Mouse (Mus musculus) frontal cortex, postnatal 36 days (tissue): ENCODE measurements around the gene Rtl1.

Experiments
- DNase-seq, 2 experiments: peaks; one replicate each; pipeline ENCODE4 v3.0.0; 2022; ENCODE audit warnings: low spot score in 2 of 2

Rtl1 gene

DNA sequence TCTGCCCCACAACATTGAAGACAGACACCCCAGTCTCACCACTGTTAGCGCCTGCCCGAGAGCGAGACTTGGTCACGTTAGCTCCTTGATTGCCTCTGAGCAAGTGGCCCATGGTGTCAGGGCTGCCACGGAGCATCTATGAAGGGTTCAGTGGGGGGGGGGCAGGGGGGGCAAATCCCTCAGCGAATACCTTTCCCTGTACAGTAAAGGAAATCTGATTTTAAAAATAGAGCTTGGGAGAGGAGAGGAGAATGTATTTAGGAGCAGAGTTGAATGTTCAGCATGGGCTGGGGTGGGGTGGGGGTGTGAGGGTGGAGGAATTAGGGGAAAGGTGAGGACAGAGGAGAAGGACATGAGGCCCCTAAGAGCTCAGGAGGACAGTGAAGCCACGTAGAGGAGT, at the start of gene Rtl1:
TSS of gene Rtl1 (minus strand) at position 101 of the 400 bp plus-strand sequence.
- no peak for DNase-seq

GRCm38 (mm10) chr12:109640560-109641167, 40.5 kb upstream of the Rtl1 start:
- DNase-seq: no peak

DNA sequence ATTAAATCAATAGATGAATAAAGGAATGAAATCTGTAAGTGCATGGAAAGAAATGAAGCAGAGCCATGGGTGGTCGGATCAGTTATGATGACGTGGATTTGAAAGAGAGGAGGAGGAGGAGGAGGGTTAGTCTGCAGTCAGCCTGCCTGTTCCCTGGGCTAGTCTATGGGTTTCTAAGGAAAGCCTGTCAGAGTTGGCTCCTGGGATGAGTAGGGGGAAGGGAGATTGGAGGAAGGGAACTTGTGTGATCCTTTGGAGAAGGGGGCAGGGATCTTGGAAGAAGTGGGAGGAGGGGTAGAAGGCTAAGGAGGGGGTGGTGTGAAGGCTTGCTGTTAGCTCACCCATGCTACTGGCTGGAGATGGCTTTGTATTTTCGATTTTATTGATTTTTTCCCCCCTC, 31.9 kb upstream of the Rtl1 start:
- no peak for DNase-seq

DNA sequence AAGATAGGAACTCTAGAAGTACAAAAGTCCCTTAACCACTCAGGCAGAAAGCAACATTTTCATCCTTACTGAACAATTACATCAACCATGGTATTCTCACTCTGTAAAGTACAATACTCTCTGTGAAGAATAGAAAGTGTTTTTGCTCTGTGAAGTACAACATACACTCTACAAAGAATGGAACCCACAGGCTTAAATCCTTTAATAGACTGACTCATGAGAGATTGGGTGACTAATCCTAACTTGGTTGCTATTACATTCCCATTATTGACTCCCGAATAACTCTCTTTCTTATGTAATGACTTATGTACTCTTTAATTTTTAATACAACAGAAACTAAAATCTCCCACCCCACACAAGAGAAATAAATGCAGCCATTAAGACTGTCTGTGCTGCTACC, 28.8 kb upstream of the Rtl1 start:
- DNase-seq: no peak

- DNase-seq: no peak
These were observed 26.8 kb upstream of the Rtl1 start for GRCm38 (mm10) chr12:109626910-109627309.

DNA sequence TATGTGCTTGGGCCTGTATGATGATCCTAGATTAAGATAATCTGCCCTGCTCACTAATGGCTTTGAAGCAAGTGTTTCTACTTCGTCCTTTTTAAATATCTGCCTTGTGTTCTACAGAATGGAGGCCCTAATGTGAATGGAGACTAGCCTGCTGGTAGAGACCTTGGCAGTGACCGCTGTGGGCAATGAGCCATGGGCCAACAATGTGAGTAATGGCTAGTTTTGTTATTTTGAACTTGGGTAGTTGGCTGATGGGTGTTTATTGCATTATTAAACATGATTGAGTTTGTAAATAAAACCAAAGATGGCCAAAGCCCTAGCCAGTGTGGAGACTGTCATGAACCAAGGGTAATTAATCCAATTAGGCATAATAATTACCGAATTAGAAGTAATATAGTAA, 20.1 kb upstream of the Rtl1 start:
- DNase-seq: no peak

- no peak for DNase-seq
These were observed 17.9 kb upstream of the Rtl1 start for GRCm38 (mm10) chr12:109617993-109618392.

DNA sequence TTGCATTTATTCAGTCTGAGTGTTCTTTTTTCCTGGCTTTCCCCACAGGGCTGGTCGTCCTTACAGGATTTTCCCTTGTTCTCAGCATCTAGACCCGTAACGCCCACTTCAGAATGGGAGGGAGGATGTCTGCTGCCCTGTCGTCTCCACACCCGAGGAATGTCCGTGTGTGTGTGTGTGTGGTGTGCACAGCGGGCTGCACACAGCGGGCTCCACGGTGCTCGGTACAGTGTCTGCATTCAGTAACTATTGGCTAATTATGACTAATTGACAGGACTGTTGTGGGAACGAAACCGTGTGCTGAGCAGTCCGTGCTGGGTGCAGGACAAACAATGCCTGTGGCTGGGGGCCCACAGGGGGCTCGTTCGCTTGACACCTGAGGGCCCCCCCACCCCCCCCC, 17.0 kb upstream of the Rtl1 start:
- no peak for DNase-seq

DNA sequence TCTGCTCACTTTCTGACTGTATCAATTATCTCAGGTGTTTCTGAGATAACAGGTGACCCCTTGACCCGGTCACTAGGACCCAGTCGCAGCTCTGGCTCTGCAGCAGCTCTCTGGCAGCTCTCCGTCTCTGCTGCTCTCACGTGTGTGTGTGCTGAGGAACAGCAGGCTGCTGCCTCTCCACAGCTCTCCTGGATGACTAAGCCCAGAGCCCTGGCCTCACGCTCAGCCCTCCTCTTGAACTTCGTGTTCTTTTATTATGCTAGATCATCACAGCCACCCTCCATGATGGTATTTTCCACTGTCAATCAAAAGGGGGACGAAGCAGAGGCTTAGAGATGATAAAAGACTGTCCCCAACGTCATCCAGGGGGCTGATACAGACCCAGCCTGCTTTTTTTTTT, 15.2 kb upstream of the Rtl1 start:
- no peak for DNase-seq

- DNase-seq: no peak
These were observed 14.3 kb upstream of the Rtl1 start for GRCm38 (mm10) chr12:109614416-109614815.

DNA sequence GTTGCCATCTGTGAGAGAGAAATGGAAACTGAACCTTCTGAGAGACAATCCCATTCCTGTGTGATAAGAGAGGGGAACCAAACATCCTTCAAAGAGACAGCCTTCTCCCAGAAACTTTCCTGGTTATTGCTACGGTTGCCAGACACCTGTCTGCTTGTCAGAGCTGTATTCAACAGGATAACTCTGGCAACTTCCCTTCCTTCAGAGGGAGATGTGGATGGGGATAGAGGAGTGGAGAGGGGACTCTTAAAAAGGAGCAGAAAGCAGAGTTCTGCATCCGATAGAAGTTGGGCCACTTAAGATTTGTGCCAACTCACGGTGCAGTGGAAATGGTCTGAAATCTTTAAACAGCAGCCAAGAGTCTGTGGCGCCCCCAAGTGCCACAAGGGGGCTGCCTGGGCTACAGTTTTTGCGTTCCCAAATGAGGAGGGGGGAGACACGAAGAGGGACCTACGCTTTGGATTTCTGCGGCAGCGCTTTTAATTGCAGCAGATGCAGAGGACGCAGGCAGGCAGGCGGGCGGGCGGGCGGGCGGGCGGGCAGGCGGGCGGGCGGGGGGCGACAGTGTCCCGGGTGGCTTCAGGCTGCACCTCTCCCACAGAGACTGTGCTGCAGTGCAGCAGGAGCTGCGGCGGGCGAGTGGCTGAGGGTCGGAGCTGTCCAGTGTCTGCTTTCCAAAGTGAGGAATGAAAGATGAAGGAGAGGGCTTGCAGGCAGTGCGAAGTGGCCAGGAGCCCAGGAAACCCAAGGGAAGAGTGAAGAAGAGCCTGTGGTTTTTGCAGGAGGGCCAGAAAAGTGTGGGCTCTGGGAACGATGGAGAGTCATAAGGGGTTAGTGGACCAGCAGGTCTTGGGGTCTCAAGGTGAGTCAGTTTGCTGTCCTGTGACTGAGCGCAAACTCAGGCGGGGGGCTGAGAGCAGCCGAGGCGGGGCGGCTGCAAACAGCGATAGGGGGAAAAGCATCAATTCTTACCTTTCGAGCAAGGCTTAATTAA, 12.6 kb upstream of the Rtl1 start:
- DNase-seq: no peak

DNA sequence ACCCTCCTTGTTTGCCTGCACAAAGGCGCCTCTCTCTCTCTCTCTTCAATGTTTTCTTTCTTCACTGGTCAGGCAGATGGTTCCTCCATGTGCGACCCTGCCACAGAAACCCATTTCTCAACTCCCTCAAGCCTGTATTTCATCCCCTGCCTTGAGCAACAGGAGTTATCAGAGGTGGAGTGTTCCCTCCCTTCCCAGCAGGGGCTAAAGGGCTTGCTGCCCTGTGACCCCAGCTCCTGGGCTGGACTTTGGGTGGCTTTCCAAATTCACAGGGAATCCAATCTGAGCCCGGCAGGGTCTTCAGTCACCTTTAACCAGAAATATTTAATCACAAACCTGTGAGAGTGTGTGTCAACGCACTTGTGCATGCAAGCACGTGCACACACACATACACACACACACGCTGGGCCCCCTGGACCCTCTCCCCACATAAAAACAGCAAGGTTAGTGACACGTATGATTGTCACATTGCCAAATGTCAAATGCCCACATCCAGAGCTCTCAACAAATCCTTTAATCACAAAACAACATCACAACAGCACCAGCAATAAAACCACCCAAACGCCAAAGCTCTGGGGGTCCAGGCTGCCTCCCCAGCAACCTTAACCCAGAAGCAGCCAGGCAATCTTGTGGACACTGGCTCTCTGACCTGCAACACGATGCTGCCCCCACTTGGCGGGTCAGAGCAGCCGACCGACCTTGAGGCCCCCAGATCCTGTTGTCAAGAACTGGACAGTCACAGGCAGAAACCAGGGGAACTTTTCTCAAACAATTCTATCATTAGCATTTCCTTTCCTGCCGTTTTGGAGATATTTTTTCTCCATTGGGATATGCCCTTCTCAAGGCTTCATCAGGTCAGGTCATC, 8.7 kb upstream of the Rtl1 start:
- DNase-seq: no peak

DNA sequence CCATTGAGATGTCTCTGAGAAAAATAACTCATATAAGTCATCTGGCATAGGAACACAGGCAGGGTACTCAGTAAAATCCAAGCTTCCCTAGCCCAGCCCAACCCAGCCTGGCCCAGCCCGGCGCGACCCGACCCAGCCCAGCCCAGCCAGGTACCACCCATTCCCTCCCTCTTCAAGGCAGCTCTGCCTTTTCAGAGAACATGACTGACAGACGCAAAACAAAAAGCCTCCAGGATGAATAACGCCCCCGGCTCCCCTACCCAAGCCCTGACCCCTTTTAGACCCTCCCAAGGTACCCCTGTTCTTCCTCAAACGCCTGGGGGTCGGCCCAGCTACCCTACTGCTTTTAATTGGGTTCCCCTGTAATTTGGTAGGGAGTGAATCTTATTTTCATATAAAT, 7.8 kb upstream of the Rtl1 start:
- DNase-seq: no peak

GRCm38 (mm10) chr12:109607191-109607590, 7.1 kb upstream of the Rtl1 start:
- no peak for DNase-seq

DNA sequence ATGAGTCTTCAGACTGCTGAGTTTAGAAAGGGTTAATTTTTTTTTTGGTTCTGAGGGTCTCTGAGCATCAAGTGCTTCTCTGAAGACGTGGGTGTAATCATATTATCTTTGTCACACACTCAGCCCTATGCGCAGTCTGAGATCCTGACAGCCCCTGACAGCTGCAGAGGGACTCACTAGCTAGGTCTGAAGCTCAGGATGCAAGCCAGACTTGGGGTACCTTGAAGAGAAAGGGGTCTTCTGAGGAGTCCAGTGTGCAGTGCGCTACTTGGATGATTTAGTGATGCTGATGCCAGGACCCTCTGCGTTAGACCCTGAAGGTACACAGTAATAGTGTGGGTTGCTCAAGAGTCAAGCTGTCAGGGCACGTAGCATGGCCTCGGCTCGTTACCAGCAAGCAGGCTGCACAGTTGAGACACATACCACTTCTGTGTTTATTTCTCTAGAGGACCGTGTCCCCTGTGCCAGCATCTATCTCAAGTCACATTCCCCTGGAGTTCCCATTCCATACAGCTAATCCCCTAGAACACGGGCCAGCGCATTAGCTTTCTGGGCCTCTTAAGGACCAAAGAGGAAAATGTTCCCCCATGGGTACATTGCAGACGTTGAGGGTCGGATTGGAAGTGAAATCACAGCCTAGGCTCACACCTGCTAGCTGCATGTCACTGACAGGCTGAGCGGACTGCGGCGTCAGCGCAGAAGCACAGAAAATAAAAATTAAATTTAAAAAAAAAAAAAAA, 5.0 kb upstream of the Rtl1 start:
- DNase-seq: no peak

DNA sequence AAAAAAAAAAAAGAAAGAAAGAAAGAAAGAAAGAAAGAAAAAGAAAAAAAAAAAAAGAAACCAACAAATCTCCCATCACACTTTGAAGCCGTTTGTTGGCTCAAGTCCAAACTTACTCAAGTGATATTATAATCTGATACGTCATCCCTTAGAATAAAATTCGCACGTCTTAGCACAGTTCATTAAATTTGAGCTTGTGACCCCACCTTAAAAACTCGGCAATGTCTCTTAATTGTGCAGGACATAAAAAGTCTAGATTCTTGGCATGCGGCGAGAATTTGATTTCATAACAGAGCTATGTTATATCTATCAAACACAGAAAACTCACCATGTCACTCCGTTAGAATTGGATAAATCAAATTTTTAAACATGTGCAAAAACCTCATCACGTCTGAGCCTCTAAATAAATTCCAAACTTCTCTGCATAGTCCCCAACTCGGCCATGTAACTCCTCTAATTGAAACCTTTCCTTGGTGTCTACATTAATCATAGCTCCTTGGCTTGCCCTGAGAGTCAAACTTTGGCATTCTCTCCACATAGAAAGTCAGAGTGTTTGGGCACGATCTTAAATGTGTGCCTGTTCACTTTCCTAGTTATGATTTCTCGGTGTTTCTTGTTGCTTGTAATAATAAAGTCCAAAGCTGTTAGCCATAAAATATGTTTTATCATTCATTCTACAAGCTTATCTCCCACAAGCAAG, 1.4 kb downstream of the Rtl1 start:
- DNase-seq: no peak

GRCm38 (mm10) chr12:109596726-109597125, 3.4 kb downstream of the Rtl1 start:
- no peak for DNase-seq

GRCm38 (mm10) chr12:109596232-109596631, 3.9 kb downstream of the Rtl1 start:
- DNase-seq: no peak

DNA sequence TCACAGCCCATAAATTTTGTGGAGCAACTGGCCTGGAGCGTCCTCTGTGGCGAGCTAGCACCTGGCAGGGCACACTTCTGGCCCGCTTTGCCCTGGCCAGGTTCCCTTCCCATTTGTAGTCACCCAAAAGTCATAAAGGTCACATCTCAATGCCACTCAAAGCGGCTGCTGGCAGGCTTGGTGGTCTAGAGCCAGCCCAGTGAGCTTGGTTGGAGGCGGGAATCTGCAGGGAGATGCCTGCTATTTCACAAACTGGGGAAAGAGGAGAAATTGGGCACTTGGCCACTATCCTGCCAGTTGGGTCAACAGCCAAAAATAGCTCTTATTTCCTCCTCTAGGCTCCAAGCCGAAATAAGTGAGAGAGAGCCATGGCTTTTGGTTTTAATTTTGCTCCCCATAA, 4.4 kb downstream of the Rtl1 start:
- DNase-seq: no peak

DNA sequence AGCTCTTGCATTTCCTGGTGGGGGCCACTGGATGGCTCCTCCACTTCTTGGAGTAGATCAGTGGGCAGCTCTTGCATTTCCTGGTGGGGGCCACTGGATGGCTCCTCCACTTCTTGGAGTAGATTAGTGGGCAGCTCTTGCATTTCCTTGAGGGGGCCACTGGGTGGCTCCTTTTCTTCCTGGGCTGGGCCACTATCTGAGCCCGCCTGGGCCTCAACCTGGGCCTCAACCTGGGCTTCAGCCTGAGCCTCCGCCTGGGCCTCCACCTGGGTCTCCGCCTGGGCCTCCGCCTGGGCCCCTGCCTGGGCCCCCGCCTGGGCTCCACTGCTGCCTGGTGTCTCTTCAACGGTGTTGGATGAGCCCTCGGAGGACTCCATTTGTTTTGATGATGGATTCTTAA, 5.2 kb downstream of the Rtl1 start:
- no peak for DNase-seq

GRCm38 (mm10) chr12:109582185-109582584, 17.9 kb downstream of the Rtl1 start:
- DNase-seq: peak in 1 of 2 experiments; percentile 19
